Mouse (Mus musculus) liver, embryonic 14 days (tissue): Measurements from ENCODE around the gene Pfdn2. TPM values are rescaled to one million over a fixed set of nuclear protein-coding genes. Genes with fewer than 3 reads are reported as not detected.

Experiments
- polyA plus RNA-seq: library from polyadenylated mRNA; depleted of rRNA; stranded (reverse); fragments of >200 nt; gene quantifications from 2 replicates; pipeline ENCODE4 v1.2.3, GENCODE M21; 2012; rRNA removed

Gene Pfdn2
- 41.8 and 44.2 TPM in 2 replicates for polyA plus RNA-seq

DNA sequence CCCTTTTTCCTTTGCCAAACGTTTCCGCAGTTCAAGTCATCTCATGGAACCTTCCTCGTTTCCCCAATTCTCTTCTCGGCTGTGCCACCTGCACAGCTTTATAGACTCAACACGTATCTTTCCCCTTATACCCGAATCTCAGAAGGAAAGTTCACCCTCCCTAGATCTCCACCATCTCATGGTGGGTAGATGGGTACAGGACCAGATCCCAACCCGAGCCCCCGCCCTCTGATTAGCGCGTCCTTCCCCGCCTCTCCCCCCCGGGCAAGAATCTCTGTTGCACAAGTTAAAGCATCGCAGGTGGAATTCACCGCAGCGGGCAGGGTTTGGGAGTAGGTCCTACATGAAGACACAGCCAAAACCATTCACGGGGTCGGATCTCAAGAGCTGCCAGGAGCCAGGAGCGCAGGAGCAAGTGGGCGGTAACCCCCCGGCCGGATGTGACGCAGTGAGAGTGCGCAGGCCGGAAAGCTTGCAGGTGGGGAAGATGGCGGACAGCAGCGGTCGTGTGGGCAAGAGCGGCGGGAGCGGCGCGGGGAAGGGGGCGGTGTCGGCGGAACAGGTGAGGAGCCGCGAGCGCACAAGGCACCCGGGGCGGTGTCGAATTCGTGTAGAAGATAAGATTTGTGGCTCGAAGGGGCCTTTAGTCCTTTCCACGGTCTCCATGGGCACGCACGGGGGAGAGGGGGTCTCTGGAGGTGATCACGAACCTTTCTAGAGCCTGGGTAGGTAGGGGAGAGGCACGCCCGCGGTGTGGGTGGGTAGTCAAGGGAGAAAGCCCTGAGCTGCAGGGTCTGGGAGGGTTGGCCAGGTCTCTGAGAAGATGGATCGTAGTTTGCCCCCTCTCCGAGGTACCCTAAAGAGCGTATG lies at the start of gene Pfdn2, which contains the start of gene Nit1:
Gene Pfdn2 (plus strand): TSS at position 446 of the 870 bp plus-strand sequence.
Gene Nit1 (minus strand): TSS at position 422 of the 870 bp plus-strand sequence.

DNA sequence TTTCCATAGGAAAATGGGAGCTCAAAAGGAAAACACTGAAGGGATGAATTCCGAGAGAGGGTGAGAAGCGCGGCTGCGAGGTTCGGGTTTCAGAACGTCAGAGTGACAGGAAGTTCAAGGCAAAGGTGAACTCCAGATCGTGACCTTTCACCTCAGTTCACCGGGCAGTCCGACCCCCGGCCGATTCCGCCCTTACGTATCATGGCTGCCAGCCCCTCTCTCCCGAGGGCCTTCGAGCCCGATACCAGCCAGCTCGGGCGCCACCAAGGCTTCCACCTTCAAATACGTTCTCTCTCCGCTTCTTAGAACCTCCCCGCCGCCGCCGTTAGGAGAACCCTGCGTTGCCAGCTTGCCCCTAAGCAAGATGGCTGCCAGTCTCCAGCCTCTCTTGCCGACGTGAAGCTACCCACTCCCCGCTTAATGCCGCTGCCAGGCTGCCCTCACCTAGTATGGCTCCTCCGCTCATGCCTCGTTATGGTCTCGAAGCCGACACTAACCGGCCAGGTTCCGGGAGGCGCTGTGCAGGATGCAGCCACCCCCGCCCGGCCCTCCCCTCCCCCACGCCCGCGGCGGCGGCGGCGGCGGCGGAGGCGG lies 16.5 kb upstream of the Pfdn2 start, which contains the start of gene Dedd:
Gene Dedd (plus strand): TSS at position 307 of the 594 bp plus-strand sequence.

DNA sequence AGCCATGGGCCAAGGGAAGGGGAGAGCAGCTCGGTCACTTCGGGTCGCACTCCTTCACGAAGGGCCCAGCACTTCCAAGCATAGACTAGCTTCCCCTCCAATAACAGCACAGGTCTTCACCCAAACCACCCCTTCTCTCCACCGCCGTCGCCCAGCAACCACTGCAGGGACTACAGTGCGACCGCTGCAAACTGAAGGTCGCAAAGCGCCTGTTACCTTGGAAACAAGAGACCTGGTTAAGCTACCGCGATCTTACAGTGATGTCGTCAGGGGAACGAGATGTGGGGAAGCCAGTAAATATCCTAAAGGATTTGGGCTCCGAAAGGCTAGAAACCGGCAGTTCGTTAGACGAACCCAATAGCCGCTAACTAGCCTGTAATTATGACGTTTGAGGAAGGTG lies 15.2 kb downstream of the Pfdn2 start, which contains the start of gene Klhdc9:
Gene Klhdc9 (minus strand): TSS at position 143 of the 400 bp plus-strand sequence.

DNA sequence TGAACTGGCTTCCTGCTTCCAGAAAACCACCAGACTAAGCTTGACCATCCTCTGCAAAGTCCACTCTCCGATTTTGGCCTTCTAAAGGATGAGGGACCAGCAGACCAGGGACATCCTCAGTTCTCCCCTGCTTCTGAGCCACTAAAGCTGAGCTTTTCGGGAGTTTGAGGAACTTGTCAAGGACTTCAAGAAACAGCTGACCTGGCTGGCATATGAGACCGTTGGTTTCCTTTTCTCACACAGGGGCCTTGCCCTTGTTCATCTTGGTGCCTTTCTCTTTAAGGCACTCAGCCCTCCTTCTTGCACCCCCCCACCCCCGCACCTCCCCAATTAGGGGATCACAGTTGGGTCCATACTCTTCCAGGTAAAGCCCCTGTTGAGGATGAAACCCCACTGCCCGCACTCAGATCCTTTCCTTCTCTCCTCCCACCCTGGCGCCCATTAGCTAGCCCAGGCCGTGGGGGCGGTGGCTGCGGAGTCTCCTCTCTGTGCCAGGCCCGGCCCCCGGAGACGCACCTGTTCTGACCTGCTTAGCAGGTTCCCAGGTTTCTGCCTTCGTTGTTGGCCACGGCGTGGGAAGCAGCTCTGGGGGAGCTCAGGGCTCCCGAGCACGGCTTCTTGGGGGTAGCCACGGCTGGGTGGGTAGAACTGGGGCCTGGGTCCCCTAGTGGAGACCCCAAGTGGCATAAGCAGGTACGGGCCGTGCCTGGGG lies 24.5 kb downstream of the Pfdn2 start, which contains the start of gene Nectin4:
Gene Nectin4 (plus strand): TSS at position 255 of the 712 bp plus-strand sequence.

DNA sequence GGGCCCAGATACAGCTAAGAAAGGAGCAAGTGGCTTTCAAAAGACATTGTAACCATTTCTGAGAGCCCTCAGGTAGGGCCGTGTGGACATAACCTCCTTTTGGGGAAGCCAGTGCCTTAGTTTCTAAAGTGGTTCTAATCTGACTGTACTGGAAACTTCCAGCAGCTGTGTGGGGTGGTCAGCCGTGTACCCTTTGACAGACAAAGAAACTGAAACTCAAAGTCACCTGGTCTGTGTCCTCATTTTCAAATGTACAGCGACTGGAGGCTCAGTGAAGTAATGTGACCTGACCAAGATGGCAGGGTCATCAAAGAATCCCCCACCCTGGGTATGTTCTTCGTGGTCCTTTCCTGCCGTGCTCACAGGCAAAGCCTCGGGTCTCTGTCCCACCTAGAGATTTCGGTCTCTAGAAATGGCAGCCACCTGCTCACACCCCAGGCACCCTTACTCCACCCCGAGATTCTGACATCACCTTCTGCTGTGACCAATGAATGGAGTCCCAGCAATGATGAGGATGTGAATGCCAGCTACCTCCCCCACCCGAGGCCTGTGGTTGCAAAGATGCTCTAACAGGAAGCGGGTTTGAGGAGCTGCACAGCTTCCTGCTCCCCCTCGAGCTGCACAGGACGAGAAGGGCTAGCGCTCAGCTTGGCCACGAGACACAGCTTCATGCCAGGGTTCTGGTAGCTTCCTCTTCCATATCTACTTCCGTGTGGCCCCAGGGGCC lies 43.1 kb downstream of the Pfdn2 start, which contains the start of gene Arhgap30:
Gene Arhgap30 (plus strand): TSS at position 579 of the 727 bp plus-strand sequence.

Other genes starting within 250 kb of the Pfdn2 start
- 2.0 and 2.2 TPM in 2 replicates for gene Cfap126, start 231.8 kb upstream of the Pfdn2 start, polyA plus RNA-seq
- 101 and 123 TPM in 2 replicates for gene Sdhc, start 195.1 kb upstream of the Pfdn2 start, polyA plus RNA-seq
- 0.08 and 0.11 TPM in 2 replicates for gene Mpz, start 195.0 kb upstream of the Pfdn2 start, polyA plus RNA-seq
- gene Pcp4l1, start 149.4 kb upstream of the Pfdn2 start, polyA plus RNA-seq, result 1.0 and 1.1 TPM in 2 replicates
- gene Nr1i3, start 131.7 kb upstream of the Pfdn2 start, polyA plus RNA-seq, result 0.59 and 0.90 TPM in 2 replicates
- 10.6 and 11.9 TPM in 2 replicates for gene Tomm40l, start 123.2 kb upstream of the Pfdn2 start, polyA plus RNA-seq
- 2,548 and 2,817 TPM in 2 replicates for gene Apoa2, start 120.6 kb upstream of the Pfdn2 start, polyA plus RNA-seq
- gene Fcer1g, start 111.3 kb upstream of the Pfdn2 start, polyA plus RNA-seq, result 41.9 and 56.5 TPM in 2 replicates
- 0.18 and 0.24 TPM in 2 replicates for gene Adamts4, start 95.2 kb upstream of the Pfdn2 start, polyA plus RNA-seq
- gene Ndufs2, start 94.3 kb upstream of the Pfdn2 start, polyA plus RNA-seq, result 80.1 and 91.3 TPM in 2 replicates
- gene B4galt3, start 75.3 kb upstream of the Pfdn2 start, polyA plus RNA-seq, result 12.0 and 15.2 TPM in 2 replicates
- 138 and 165 TPM in 2 replicates for gene Ppox, start 64.5 kb upstream of the Pfdn2 start, polyA plus RNA-seq
- gene Usp21, start 57.7 kb upstream of the Pfdn2 start, polyA plus RNA-seq, result 16.5 and 19.1 TPM in 2 replicates
- gene Ufc1, start 50.6 kb upstream of the Pfdn2 start, polyA plus RNA-seq, result 21.5 and 27.7 TPM in 2 replicates
- gene Dedd, start 16.5 kb upstream of the Pfdn2 start, polyA plus RNA-seq, result 15.6 and 18.6 TPM in 2 replicates
- gene Nit1, start within 50 bp of the Pfdn2 start, polyA plus RNA-seq, result 20.0 and 23.2 TPM in 2 replicates
- 0.23 and 0.24 TPM in 2 replicates for gene Klhdc9, start 15.1 kb downstream of the Pfdn2 start, polyA plus RNA-seq
- 0.06 and 0.21 TPM in 2 replicates for gene Nectin4, start 24.4 kb downstream of the Pfdn2 start, polyA plus RNA-seq
- 2.7 and 3.5 TPM in 2 replicates for gene Arhgap30, start 43.3 kb downstream of the Pfdn2 start, polyA plus RNA-seq
- 13.6 and 16.4 TPM in 2 replicates for gene Usf1, start 65.6 kb downstream of the Pfdn2 start, polyA plus RNA-seq
- 0.86 and 0.90 TPM in 2 replicates for gene Tstd1, start 73.2 kb downstream of the Pfdn2 start, polyA plus RNA-seq
- 12.0 and 13.4 TPM in 2 replicates for gene F11r, start 91.9 kb downstream of the Pfdn2 start, polyA plus RNA-seq
- gene Alyref2, start 157.8 kb downstream of the Pfdn2 start, polyA plus RNA-seq, result 2.0 and 2.4 TPM in 2 replicates
- gene Itln1, start 189.6 kb downstream of the Pfdn2 start, polyA plus RNA-seq, result not detected in 2 replicates
- gene Cd244a, start 213.5 kb downstream of the Pfdn2 start, polyA plus RNA-seq, result 0.11 and 0.17 TPM in 2 replicates